Mouse (Mus musculus): ENCODE data around the gene Braf. TPM values are rescaled to one million over a fixed set of nuclear protein-coding genes. Genes with fewer than 3 reads are reported as not detected.

Gene Braf
- total RNA-seq, 4 experiments from 2014 or later: 4.7 to 6.8 (median 6.4) TPM

GRCm38 (mm10) chr6:39556900-39557659, 168.2 kb downstream of the Braf start:
- peak in 1 of 2 experiments; percentile 8 for DNase-seq (ENCODE audit: low spot score in 2 of 2)

GRCm38 (mm10) chr6:39555648-39555945, 169.7 kb downstream of the Braf start:
- DNase-seq (ENCODE audit: low spot score in 2 of 2): no peak

- no peak for DNase-seq (ENCODE audit: low spot score in 2 of 2)
Measured at GRCm38 (mm10) chr6:39554888-39555647, 170.2 kb downstream of the Braf start.

Other genes with a start within 250 kb of the Braf start
- gene Dennd2a, start 167.6 kb downstream of the Braf start, total RNA-seq (2022): 1 to 10 TPM; 1.5 to 2.8 (median 2.1) TPM
- 1 to 10 TPM; 4.6 to 5.5 (median 5.1) TPM for gene Adck2, start 151.6 kb downstream of the Braf start, total RNA-seq (2022)
- under 1 TPM in 1 of 4 experiments, not detected in 3; 0.75 TPM for gene Gm42420, start 139.7 kb downstream of the Braf start, total RNA-seq (2022)
- 100 to 1,000 TPM; 404 to 454 (median 441) TPM for gene Ndufb2, start 132.9 kb downstream of the Braf start, total RNA-seq (2022)
- 10 to 100 TPM; 53.7 to 60.8 (median 56.4) TPM for gene Mrps33, start 85.5 kb upstream of the Braf start, total RNA-seq (2022)
- 1 to 10 TPM in 1 of 4 experiments, under 1 TPM in 3; 0.34 to 1.1 (median 0.47) TPM for gene Tmem178b, start 147.8 kb upstream of the Braf start, total RNA-seq (2022)